Mouse (Mus musculus) monocyte, adult 2 months (primary cell): ENCODE results near the gene Prune2.

Source experiments
- DNase-seq, 2 experiments: peaks; one replicate each; pipeline ENCODE4 v3.0.0; 2022; ENCODE audit warnings: low spot score in 2 of 2, low read depth in 1 of 2

Gene Prune2

GRCm38 (mm10) chr19:17124034-17124735, 168.3 kb downstream of the Prune2 start:
- DNase-seq: no peak

- no peak for DNase-seq
These were observed 169.5 kb downstream of the Prune2 start for GRCm38 (mm10) chr19:17125380-17125779.

- DNase-seq: no peak
These were observed 174.6 kb downstream of the Prune2 start for GRCm38 (mm10) chr19:17130544-17130943.

- DNase-seq: no peak
These were observed 181.0 kb downstream of the Prune2 start for GRCm38 (mm10) chr19:17136677-17137460.

GRCm38 (mm10) chr19:17137656-17138055, 181.7 kb downstream of the Prune2 start:
- no peak for DNase-seq

GRCm38 (mm10) chr19:17138144-17138915, 182.4 kb downstream of the Prune2 start:
- DNase-seq: no peak

GRCm38 (mm10) chr19:17140016-17140914, 184.3 kb downstream of the Prune2 start:
- DNase-seq: no peak

- no peak for DNase-seq
These were observed 187.3 kb downstream of the Prune2 start for GRCm38 (mm10) chr19:17143245-17143644.

GRCm38 (mm10) chr19:17144205-17144604, 188.3 kb downstream of the Prune2 start:
- DNase-seq: no peak

- DNase-seq: no peak
These were observed 194.1 kb downstream of the Prune2 start for GRCm38 (mm10) chr19:17150064-17150463.

- DNase-seq: no peak
These were observed 195.9 kb downstream of the Prune2 start for GRCm38 (mm10) chr19:17151781-17152180.

GRCm38 (mm10) chr19:17152461-17152860, 196.5 kb downstream of the Prune2 start:
- DNase-seq: no peak

GRCm38 (mm10) chr19:17153911-17154639, 198.2 kb downstream of the Prune2 start:
- DNase-seq: no peak

- DNase-seq: no peak
These were observed 199.3 kb downstream of the Prune2 start for GRCm38 (mm10) chr19:17155216-17155615.

GRCm38 (mm10) chr19:17159676-17160075, 203.8 kb downstream of the Prune2 start:
- no peak for DNase-seq

- DNase-seq: no peak
These were observed 204.3 kb downstream of the Prune2 start for GRCm38 (mm10) chr19:17160231-17160630.

GRCm38 (mm10) chr19:17163511-17163953, 207.6 kb downstream of the Prune2 start:
- DNase-seq: peak; percentile 7 to 31

- DNase-seq: peak; percentile 37 to 70
These were observed 210.4 kb downstream of the Prune2 start for GRCm38 (mm10) chr19:17166288-17166687.

- no peak for DNase-seq
These were observed 212.3 kb downstream of the Prune2 start for GRCm38 (mm10) chr19:17168186-17168585.

GRCm38 (mm10) chr19:17169746-17170145, 213.8 kb downstream of the Prune2 start:
- DNase-seq: no peak
